Mouse (Mus musculus): ENCODE measurements around the gene Pld4.

The Pld4 gene

DNA sequence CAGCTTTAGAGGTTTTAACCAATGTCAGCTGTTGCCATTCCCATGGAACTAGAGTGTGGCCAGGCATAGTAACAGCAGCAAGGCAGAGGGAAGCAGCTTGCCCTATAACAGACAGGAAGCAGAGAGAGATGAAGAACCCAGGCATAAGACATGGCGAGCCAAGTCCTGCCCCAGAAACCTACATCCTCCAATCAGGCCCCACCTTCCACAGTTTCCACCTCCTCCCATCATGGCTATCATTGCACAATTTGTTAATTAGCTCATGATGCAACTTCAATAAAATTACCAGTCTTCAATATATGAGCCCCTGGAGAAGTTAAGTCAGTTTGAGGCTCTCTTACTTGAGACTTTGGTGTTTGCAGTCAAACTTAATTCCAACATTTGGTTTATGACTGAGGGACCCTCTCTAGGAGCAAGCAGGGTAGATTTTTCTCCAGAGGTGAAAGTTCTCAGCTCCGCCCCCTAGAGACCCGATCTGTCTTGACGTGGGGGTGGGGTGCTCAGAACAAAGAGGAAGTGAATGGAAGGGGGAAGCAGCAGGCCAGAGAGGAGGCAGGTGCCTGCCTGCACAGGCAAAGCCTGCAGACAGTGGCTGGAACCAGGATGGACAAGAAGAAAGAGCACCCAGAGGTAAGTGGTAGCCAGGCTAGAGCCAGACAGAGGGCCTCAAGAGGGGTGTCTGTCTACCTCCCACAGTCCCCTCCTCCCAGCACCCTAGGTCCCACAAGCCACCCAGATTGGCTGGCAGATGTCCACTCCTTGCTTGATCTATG is at the start of gene Pld4:
Pld4 (plus strand) TSS at position 502 of the 773 bp plus-strand sequence.
- no peak for DNase-seq (ENCODE audit: low spot score)

DNA sequence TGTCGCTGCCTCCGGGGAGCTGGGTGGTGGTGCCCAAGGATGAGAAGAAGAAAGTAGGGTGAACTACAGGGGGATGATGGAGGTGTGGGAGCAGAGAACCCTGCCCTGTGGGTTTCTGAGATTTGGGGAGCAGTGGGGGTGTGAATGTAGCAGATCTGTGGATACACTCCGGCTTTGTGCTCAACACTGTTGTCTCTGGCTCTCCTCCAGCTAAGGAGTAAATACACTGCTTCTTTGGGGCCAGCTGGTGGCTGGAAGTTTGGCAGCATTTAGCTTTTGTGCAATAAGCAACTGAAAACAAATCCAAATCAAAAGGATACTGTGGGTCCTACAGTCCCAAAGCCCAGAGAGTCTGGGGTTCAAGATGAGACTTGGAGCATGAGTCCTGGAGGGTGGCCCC is 46.5 kb upstream of the Pld4 start:
- DNase-seq (ENCODE audit: low spot score) = no peak

DNA sequence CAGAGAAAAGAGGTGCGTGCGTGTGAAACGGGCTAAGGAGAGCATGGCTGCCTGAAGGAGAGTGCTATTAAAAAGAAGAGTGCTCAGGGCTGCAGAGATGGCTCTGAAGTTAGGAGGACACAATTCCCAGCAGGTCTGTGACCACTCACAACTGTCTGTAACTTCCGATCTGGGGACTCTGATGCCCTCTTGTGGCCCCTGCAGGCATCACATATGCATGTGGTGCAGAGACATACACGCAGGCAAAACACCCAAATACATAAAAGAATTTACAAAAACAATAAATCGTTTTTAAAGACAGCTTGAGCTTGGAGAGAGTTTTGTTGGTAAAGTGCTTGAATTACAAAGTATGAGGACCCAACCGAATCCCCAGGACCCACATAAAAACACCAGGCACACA is 43.3 kb upstream of the Pld4 start:
- DNase-seq (ENCODE audit: low spot score) = no peak

DNA sequence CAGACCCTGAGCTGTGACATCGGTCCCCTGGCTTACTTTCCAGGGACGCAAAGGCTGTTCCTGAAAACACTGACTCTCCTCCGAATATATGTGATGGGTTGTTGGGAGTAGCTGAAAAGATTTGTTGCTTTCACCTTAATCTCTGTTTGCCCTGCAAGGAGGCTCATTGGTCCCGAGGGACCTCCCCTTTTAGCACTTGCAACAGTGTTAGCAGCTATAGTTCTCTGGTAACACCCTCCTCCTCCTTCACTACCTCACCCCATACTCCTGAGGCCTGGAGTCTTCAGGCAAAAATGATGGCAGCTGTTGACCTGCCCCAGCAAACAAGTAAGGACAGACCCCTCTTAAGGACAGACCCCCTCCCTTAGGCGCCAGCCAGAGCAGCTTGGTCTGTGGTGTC is 41.5 kb upstream of the Pld4 start:
- DNase-seq (ENCODE audit: low spot score) = no peak

DNA sequence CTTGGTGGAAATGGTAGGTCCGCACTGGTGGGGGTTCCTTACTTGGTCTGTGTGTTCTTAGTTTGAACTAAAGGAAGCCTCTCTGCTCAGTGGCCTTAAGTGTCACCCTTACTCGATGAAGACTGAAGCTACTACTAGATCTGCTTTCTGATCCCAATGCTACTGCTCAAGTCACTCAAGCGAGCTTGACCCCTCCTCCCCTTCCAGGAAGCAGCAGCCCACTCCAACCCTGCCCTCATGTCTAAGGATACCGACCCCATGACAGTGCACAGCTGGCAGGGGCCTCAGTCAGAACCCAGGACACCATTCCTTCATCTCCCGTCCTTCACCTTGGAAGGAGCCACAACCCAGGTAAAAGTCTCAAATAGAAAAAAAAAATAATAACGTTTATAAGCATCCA is 40.2 kb upstream of the Pld4 start, which contains the start of gene Cep170b:
Cep170b (plus strand) TSS at position 240 of the 400 bp plus-strand sequence.
- no peak for DNase-seq (ENCODE audit: low spot score)

DNA sequence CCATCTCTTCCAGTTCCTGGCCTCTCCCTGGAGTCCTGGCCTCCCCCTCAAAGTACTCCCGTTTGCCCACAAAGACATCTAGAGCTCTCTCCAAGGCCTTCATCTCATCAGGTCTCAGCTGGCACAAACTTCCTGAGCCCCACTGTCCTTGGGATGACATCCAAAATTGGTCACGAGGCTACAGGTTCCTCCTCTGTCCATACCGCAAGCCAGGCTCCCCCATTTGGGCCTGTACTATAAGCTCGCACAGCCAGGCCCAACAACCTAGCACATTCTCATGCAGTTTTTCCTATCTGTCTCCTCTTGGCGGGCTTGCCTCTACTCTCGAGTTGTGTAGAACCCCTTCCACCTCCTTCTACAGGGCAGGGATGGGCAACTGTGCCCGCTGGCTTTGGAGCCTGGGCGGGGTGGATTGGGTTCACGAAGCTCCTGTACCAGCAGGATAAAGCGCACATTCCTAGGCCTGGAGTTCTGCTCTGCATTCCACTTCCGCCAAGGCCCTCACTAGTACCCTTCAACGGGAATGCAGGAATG is 39.5 kb upstream of the Pld4 start:
- no peak for DNase-seq (ENCODE audit: low spot score)

DNA sequence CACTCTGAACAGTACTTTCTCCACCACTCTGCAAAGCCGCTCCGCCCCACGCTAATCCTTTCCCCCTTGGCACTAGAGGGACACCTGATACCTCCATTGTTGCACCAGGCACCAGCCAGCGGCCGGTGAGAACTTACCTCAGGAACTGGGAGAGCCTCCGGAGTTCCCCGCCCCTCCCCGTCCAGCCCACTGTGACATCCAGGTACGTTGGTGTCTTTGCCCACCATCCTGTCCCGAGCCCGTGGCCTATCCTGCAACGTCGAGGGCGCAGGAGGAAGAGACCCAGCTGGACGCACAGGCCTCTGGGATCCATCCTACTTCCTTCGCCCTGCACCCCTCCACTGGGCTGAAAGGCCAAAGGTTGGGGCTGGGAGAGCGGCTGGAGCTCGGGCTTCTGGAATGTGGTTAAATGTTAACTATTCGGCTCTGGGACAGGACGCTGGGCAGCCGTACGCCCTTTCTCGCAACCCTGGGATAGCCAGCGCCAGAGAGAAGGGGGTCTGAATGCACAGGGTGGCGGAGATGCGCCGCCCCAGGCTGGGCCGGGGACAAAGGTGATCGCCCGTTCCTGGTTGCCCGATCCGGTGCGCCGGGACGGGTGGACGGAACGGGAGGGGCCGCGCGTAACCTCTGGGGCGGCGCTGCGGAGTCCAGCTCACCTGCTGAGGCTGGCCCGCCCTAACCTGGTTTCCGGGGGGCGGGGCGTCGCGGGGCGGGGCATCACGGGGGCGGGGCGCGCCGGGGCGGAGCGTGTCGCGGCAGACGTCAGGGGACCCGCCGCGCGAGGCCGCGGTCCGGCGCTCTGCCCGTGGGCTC is 38.8 kb upstream of the Pld4 start:
- no peak for DNase-seq (ENCODE audit: low spot score)

DNA sequence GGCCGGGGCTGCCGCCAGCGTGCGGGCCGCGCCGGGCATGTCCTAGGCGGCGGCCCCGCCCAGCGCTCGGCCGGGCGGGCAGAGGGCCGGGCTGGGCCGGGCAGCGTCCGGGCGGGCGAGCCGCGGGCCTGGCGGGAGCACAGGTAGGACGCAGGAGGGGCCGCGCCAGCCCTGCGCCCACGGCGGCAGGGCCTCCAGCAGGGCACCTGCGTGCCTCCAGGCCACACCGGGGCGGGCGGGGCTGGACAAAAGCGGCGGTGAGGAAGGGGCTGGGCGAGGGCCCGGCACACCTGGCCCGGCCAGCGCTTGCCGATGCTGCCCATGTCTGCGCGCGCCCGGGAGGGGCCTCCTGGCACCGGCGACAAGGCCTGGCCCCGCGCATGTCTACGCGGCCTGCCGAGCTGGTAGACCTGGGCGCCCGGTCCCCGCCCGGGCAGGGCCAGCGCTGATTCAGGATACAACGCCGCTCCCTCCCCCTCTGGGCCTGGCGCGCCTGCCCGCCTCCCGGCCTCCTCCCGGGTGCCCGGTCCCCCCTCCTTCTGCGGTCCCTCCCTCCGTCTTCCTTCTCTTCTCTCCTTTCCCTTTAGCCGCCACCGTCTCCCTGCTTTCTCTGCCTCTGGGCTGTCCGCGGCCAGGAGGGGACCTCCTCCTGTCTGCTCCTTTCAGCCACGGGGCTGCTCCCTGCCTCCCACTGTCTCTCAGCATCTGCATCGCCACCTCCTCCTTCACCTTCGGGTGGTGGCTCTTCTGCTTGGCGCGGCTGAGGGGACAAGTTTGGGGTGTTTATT is 38.0 kb upstream of the Pld4 start:
- no peak for DNase-seq (ENCODE audit: low spot score)

DNA sequence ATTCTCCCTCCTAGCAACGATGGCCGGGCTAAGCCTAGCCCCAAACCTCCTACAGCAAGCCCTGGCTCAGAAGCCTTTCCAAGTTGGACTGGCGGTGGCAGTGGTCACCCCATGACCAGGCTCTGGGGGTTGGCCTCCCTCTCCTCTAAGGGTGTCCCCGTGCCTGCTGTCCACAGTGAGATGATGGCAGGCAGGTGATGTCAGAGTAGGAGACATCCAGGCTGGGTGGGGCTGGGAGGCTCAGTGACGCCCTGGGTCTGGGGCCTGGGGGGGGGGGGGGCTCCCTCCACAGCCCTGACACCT is 37.5 kb upstream of the Pld4 start:
- no peak for DNase-seq (ENCODE audit: low spot score)

DNA sequence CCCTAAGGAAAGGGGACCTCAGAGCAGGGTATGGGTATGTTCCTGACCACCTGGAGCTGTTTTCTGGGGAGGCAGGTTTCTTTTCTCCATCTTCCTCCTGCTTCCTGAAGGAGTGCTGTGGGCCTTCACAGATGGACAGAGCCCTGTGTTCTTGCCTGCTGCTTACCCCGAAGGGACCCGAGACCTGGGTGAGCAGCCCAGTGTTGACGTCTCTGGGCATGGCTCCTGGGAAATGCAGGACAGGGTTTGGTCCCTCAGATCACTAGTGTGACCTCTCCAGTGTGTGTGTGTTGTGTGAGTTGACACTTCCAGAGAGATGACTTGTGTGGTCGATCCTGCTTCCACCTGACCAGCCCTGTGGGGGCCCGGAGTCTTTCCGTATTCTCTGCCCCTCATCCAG is 37.0 kb upstream of the Pld4 start:
- DNase-seq (ENCODE audit: low spot score) = no peak

DNA sequence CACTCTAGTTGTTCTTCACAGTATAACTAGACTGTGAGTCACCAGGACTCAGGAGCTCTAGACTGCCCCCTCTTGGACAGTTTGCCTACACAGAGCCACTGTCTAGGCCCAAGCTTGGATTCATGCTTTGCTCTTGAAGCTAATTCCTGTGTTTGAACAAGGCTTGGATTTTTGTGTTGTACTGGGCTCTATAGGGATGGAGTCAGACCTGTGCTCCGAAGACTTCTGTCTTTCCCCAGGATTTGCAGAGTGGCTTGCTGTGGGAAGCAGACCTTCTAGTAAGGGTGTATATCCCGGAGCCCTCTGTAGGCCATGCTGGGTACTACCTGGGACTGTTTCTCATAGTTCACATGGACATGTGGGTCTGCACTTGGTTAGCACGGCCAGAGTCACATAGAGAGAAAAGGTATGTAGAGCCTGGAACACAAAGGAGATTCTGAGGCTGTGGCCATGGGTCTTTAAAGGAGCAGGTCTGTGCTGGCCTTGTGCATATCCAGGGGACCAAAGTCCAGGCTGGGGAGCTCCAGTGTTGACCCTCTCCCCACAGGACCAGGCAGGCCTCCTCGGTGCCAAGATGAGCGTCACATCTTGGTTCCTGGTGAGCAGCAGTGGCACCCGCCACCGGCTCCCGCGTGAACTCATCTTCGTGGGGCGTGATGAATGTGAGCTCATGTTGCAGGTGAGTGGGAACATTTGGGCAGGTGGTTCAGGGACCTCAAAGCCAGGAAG is 36.2 kb upstream of the Pld4 start:
- peak; percentile 64 for DNase-seq (ENCODE audit: low spot score)

DNA sequence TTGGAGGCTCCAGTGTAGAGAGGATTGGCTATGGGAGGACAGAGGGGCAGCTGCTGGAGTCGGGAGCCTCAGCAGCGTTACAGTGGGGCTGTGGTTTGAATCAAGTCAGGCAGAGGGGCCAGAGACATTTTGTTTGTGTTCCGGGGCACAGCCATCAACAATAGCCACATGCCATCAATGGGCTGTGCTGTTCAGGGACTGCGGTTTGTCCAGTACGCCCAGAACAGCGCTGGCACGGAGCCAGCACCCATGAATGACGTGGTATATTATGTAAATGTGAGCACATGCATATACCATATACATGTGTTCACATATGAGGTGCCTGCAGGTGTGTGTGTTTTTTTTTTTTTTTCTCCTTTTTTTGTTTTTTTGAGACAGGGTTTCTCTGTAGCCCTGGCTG is 32.7 kb upstream of the Pld4 start:
- DNase-seq (ENCODE audit: low spot score) = no peak

DNA sequence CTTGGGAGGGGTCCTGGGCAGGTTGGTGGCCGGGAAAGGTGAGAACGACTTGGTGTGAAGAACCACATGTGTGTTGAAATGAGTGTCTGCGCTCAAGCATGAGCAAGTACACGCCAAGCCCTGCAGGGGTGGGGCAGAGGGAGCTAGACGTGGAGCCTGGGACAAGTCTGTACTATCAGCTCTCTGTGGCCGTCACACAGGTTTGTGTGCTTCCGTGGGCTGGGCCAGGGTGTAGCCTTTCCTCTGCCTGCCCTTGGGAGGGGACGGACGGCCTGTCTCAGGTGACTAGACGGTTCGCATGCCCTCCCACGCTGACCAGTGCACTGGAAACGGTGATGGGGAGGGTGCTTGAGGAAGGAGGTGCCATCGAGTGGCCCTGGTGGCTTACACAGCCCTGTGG is 29.6 kb upstream of the Pld4 start:
- no peak for DNase-seq (ENCODE audit: low spot score)

DNA sequence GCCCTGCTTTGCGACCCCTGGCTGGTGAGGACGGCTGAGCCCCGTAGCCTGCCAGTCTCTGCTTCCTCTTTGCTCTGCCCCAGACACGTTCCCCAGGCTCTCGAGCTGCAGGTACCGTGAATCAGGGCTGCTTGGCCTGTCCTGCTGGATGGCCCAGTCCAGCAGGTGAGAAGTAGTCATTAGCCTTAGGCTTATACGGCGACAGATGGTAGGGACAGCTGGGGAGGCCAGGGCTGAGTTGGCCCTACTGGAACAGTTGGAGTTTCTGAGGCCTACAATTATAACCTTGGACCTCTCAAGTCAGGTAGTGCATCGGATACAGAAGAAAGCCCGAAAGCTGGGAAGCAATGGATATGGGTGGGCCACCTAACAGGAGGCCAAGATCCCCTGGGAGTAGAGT is 27.9 kb upstream of the Pld4 start:
- no peak for DNase-seq (ENCODE audit: low spot score)

DNA sequence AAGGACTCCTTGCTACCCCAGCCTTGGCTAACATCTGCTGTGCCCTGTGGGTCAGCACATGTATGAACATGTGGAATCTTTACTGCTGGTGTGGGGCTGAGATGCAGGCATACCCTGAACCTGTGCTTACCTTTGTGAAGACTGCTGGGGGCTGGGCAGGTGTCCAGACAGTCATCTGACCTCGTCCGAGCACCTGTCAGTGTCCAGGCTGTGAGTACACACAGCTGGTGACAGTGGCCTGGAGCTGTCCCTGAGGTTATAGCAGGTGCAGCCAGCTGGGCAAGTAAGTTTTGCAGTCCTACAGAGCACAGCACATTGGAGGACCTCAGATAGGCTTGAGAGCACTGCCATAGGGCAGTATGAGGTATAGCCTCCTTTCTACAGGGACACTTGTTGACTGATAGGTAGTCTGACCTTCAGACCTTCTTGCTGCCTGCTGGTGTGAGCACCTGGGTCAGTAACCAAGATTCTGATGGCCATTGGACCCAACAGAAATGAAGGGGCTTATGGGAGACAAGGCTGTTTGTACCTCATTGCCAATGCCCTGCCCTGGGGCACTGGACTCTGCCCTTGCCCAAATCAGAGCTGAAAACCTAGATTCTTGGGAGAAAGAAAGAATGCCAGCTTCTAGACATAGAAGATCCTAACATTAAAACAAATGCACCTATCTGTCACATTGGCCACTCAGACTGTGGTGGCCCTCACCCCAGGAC is 26.2 kb upstream of the Pld4 start:
- no peak for DNase-seq (ENCODE audit: low spot score)

DNA sequence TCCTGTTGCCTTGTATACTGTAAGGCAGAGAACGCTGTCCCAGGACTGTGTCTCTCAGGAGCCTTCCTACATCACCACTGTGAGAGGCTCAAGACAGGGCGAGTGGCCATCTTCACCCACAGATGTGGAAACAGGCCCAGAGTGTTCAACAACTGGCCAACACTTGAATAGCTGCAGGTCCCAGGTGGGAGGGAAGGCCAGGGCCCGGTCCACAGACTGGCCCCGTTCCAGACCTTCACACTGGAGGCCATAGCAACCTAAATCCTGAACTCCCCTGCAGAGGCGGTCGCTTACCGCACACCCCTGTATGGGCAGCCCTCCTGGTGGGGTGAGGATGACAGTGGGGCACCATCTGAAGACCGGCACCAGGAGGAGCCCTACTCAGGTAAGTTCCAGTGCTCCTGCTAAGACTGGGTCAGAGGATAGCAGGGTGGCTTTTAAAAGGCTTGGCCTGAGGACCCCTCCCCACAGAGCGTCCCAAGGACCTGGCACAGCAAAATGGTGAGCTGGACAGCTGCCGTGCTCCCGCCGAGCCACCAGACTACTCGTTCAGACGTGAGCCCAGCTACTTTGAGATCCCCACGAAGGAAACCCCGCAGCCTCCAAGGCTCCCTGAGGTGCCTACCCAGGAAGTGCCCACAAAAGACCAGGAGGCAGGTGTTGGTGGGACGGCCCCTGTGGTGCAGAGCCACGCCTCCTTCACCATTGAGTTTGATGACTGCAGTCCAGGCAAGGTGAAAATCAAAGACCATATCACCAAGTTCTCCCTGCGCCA is 25.4 kb upstream of the Pld4 start:
- no peak for DNase-seq (ENCODE audit: low spot score)

DNA sequence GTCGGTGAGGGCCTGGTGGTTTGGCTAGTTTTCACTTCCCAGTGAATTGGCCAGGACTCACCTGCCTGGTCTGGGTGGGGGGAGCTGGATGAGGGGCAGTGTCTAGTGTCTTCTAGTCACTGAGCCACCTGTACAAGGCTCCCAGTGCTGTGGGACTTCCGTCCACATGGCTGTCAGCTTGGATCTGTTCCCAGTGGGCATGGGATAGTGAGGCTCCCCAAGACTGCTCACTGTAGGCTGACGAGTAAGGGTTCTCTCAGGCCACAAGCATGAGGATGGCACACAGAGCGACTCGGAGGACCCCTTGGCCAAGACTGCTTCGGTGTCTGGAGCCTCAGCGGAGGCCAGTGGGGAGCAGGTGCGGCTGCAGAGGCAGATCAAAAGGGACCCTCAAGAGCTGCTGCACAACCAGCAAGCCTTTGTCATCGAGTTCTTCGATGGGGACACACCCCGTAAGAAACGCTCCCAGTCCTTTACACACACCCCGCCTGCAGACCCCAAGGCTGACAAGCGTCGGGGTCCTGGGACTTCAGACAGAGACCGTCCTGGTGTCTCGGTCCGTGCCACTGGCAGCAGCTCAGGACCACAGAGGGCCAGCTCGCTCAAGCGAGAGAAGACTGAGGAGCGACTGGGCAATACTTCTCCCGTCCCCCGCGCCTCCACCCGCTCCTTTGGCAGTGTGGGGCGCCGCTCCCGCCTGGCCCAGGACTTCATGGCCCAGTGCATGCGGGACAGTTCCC is 24.4 kb upstream of the Pld4 start:
- DNase-seq (ENCODE audit: low spot score) = no peak

DNA sequence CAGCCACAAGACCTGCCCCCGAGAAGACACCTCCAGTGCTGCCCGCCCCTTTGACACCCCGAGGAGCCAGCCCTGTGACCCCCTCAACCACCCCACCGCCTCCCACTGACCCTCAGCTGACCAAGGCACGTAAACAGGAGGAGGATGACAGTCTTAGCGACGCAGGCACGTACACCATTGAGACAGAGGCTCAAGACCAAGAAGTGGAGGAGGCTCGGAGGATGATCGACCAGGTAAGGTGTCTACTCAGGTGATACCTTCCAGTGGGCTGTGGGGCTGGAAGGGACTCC is 23.9 kb upstream of the Pld4 start:
- DNase-seq (ENCODE audit: low spot score) = no peak

DNA sequence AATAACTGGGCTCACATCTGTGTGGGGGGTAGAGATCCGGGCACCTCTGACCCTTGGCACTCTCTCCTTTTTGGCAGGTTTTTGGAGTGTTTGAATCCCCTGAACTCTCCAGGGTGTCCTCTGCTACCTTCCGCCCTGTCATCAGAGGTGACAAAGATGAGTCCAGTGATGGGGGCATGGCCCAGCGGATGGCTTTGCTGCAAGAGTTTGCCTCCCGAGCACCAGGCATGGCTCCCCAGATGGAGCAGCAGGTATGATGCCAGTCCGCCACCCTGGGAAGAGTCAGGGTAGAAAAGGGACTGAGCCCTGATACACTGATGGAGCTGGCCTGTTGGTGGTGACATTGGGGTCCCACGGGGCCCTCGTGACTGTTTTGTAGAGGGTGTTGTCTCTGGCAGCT is 23.4 kb upstream of the Pld4 start:
- DNase-seq (ENCODE audit: low spot score) = no peak

DNA sequence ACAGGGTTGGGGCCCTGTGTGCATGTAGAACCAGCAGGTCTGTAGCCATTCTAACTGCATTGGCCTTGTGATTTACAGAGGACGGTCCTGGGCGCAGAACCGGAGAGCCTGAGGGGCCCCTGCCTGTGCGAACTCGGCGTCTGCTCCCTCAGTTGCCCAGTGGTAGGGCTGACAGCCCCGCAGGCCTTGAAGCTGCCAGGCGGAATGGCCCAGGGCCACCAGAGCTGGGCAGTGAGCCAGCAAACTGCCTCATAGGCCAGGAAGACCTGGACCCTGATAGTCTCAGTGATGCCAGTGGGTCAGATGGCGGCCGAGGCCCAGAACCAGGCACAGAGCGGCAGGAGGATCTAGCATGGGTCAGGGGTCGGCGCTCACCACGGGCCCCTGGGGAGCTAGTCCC is 22.7 kb upstream of the Pld4 start:
- DNase-seq (ENCODE audit: low spot score) = no peak

Data from layer of hippocampus, adult 9-10 months (tissue).